24 mouse cellular contexts compared by ENCODE assay signal in genomic region chr1:186650011-186650410, GRCm38 (mm10). TPM values are rescaled to one million over a fixed set of nuclear protein-coding genes. Genes with fewer than 3 reads are reported as not detected.
DNase-seq lines count a peak whose midpoint lies in the region; ATAC-seq and TF ChIP-seq lines count a peak whose summit lies in the region.
"Had no signal": no experiment of that assay in that cellular context is flagged by ENCODE, and none has a peak within 500 bp of the region (broad histone marks: within the 10 kb centered on the region; RNA-seq: fewer than 3 reads in every experiment).

No protein-coding gene starts in this region.

- 43% methylated on average over 4 of the region's 4 CpGs for WGBS in forebrain, embryonic 16.5 days
- WGBS in forebrain, embryonic 13.5 days, result 75% methylated on average over 4 of the region's 4 CpGs

- H3K27ac ChIP-seq in forebrain, embryonic 16.5 days (ENCODE audit: low read length), result no peak overlapping the region
- H3K27ac ChIP-seq in forebrain, embryonic 13.5 days, result no peak overlapping the region
- H3K27ac ChIP-seq: heart, adult 2 months; heart, embryonic 10.5 days; heart, embryonic 13.5 days; hindbrain, embryonic 14.5 days; hindbrain, postnatal 0 days had no signal

- peak; percentile 77; the same call in 1 of the 2 replicates for ATAC-seq in forebrain, embryonic 16.5 days
- ATAC-seq in forebrain, embryonic 13.5 days, result no peak; the same call in 1 of the 2 replicates
- ATAC-seq: CD4-positive, CD25-positive, alpha-beta regulatory T cell, adult 4 months; hindbrain, postnatal 0 days; intestine, postnatal 0 days had no signal

- H3K9ac ChIP-seq in forebrain, embryonic 16.5 days (replicated peaks; ENCODE audit: low read depth, low read length), result no peak overlapping the region
- no peak overlapping the region for H3K9ac ChIP-seq in forebrain, embryonic 13.5 days
- H3K9ac ChIP-seq: heart, embryonic 13.5 days; hindbrain, embryonic 14.5 days had no signal

- H3K9me3 ChIP-seq in forebrain, embryonic 16.5 days (ENCODE audit: control insufficient read depth, low read length), result no peaks in the 10 kb centered on the region
- peaks cover 8% of the 10 kb centered on the region; the same call in 1 of the 2 replicates for H3K9me3 ChIP-seq in forebrain, embryonic 13.5 days (replicated peaks)

- no peaks in the 10 kb centered on the region for H3K27me3 ChIP-seq in forebrain, embryonic 16.5 days (replicated peaks; ENCODE audit: control insufficient read depth, insufficient read depth, low read length)
- H3K27me3 ChIP-seq in forebrain, embryonic 13.5 days, result no peaks in the 10 kb centered on the region
- H3K27me3 ChIP-seq: heart, embryonic 13.5 days had no signal

- DNase-seq in ZHBTc4 (ENCODE audit: low read depth, low spot score), result peak; percentile 38
- DNase-seq in brain, embryonic 14.5 days (ENCODE audit: low read depth), result peak; percentile 69
- DNase-seq in frontal cortex, postnatal 10 days (ENCODE audit: low spot score in 2 of 2), result no peak
- DNase-seq in embryo, embryonic 9.5 days (ENCODE audit: extremely low spot score), result no peak
- DNase-seq: adrenal gland, adult 2 months; adrenal gland, postnatal 14 days; cerebellum, adult 11-12 months; cerebellum, adult 8-10 months; cerebellum, postnatal 36 days; embryo, embryonic 11 days; gastrocnemius, postnatal 10 days; gastrocnemius, postnatal 36 days; heart, adult 2 months; heart, postnatal 14 days; heart, postnatal 4 days; kidney, adult 2 months had no signal

- no peak overlapping the region for H3K4me2 ChIP-seq in forebrain, embryonic 16.5 days (ENCODE audit: low read length)
- H3K4me2 ChIP-seq in forebrain, embryonic 13.5 days, result no peak overlapping the region
- H3K4me2 ChIP-seq: heart, embryonic 13.5 days; hindbrain, embryonic 14.5 days had no signal

- H3K4me1 ChIP-seq in forebrain, embryonic 16.5 days (replicated peaks; ENCODE audit: control insufficient read depth, insufficient read depth, low read length), result peaks cover 4% of the 10 kb centered on the region; the same call in 1 of the 2 replicates
- no peaks in the 10 kb centered on the region for H3K4me1 ChIP-seq in forebrain, embryonic 13.5 days

- no peaks in the 10 kb centered on the region for H3K36me3 ChIP-seq in forebrain, embryonic 16.5 days (ENCODE audit: control insufficient read depth, insufficient read depth)
- H3K36me3 ChIP-seq in forebrain, embryonic 13.5 days (ENCODE audit: poor library complexity, severe bottlenecking), result peaks cover 13% of the 10 kb centered on the region; the same call in 1 of the 2 replicates

- H3K4me3 ChIP-seq in forebrain, embryonic 16.5 days (replicated peaks; ENCODE audit: low read length), result no peak overlapping the region
- H3K4me3 ChIP-seq in forebrain, embryonic 13.5 days, result no peak overlapping the region
- H3K4me3 ChIP-seq: heart, adult 2 months; heart, embryonic 10.5 days; heart, embryonic 13.5 days had no signal

- no peak for TF ChIP-seq CTCF in brain, embryonic 14.5 days (IDR thresholded peaks at IDR 0.05; ENCODE audit: borderline replicate concordance, extremely low read depth, insufficient read depth, insufficient read length)

- no peak for TF ChIP-seq POLR2A in brain, embryonic 14.5 days (IDR thresholded peaks at IDR 0.05; ENCODE audit: borderline replicate concordance, extremely low read depth, insufficient read depth, insufficient read length, poor library complexity, severe bottlenecking)

RNA-seq across cellular contexts. Expression of gene Tgfb2, which starts 55.8 kb away (rescaled TPM):
- 21.4 and 22.0 TPM in 2 replicates for polyA plus RNA-seq in forebrain, embryonic 16.5 days (2015; fragmentation: Nextera tagmentation; extraction: Ambion mirVana)
- 11.1 and 14.1 TPM in 2 replicates for polyA plus RNA-seq in forebrain, embryonic 13.5 days (2015; fragmentation: Nextera tagmentation; extraction: Ambion mirVana)
- polyA plus RNA-seq in brain, embryonic 14.5 days (2012; rRNA removed), result 2.2 and 6.0 TPM in 2 replicates

Comparison
In these comparisons a context has a peak if more than half of its experiments do, and no peak if none do; other contexts are left out.
1. DNase-seq: peak in ZHBTc4 (single experiment) and brain, embryonic 14.5 days (single experiment); none in frontal cortex, postnatal 10 days (0 of 2) and embryo, embryonic 9.5 days (single experiment).